Mouse (Mus musculus): ENCODE results near the gene Il27ra.

The Il27ra gene

DNA sequence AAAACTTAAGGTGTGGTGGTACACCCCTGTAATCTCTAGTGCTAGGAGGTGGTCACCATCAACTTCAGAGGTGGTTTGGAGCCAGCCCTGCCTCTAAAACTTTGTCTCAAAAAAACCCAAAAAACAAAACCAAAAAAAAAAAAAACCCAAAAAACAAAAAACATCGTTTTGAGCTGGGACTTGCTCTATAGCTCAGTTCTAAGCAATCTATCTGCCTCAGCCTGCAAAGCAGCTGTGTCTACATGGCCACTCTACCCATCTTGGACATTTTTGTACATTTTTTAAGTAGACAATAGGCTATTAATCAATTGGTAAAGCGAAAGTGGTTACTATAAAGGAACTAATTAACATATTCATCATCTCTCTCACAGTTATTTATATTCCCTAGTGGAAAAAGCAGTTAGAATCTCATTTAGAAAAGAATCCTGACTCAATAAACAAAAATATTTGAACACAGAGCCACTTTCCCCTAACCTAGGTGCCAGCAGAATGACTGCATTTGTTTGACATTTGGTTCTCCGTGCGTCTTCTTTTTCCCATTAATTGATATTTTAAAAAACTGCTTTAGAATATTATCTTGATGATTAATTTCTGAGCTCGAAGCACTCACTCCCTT lies 23.2 kb upstream of the Il27ra start:
- DNase-seq (ENCODE audit: low spot score) = no peak

DNA sequence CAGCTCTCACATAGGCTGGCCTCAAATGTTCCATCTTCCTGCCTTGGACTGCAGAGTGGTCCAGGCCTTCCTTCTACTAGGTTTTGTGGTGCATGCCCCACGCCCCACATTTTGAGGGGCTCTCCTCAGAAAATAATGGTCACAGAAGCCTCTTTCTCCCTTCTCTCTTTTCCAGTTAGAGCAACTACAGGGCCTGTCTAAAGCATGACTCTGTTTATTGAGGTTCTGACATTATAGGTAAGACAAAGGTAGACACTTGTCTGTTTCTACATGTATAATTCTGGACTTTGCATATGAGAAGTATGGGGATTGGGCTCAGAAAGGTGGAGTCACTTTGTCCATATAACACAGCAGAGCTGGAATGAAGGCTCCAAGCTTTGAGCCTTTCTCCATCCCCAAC lies 22.6 kb upstream of the Il27ra start, which contains the start of gene Gm10643:
Gene Gm10643, minus strand, starts transcription at position 101 of the 400 bp plus-strand sequence.
- DNase-seq (ENCODE audit: low spot score) = no peak

DNA sequence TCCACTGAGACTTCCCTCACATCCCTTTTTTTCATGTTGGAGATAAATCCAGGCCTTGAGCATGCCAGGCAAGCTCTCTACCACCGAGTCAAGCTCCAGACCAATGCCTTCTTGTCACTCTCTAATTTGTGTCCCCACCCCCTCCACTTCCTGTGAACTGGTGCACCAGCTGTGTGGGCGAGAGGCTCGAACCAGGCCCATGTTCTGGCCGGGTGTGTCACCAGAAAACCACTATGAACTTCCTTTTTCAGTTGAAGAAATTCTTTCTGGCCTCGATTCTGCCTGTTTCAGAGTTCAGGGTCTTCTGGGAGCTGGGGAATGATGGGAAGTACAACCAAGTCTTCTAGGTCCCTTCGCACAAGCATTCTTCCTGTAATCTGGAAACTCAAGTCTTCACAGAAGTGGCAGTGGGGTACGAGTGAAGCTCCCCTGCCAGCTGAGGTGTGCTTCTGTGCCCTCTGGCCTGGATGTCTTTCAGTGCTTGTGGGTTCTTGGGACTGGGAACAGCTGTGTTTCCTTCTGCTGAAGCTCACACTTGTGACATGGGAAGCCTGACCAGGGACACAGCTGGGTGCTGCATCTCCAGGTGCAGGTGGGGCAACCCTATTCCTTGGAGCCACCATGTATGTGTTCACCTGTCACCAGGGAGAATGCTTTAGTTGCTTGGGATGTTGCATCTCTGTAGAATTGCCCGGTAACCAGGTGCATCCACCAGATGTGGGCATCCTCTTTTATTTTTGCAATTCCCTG lies 21.6 kb upstream of the Il27ra start:
- no peak for DNase-seq (ENCODE audit: low spot score)

DNA sequence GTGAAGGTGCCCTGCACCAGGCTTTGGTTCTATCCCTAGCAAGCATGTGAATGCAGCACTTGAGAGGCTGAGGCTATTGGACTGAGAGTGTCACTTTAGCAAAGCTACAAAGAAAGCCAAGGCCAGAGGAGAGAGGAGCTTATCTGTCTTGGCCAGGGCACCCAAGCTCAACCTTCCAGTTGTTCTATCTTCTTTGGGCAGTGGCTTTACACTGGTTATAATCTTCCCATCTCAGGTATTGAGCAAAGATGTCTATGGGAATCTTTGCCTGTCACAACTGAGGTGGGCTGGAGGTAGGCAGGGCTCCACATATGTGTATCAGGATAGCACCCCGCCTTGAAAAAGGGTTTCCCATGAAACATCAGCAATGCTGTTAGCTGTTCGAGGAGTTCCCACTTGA lies 17.9 kb upstream of the Il27ra start:
- DNase-seq (ENCODE audit: low spot score) = no peak

DNA sequence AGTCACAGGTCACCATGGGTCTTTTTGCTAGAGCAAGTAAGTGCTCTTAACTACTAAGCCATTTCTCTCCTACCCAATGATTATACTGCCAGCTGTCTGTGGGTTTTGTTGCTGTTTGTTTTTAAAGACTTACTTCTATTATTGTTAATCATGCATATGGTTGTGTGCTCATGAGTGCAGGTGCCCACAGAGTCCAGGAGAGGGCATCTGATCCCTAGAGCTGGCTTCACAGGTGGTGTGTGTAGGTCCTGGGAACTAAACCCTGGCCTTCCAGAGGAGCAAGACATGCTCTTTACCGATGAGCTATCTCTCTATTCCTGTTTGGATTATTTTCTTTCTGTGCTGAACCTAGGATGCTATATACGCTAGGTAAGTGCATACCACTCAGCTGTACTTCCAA lies 16.8 kb upstream of the Il27ra start:
- DNase-seq (ENCODE audit: low spot score) = no peak

DNA sequence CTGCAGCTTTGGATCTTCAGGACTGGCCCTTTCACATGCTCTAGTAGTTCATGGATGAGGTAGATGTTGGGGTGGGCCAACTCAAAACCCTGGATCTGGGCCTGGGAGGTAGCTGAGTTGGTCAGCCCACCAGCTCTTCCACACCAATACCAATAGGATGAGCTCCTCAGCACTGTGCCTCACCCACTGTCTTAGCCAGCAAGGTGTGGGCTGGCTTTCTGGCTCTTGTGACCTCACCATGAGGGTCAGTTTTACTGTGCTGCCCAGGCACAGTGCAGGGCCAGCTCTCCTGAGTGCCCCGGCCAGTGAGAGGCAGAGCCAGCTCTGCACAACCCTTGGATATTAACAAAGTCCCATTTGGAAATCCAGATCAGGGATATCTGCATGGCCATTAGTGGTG lies 15.4 kb upstream of the Il27ra start:
- no peak for DNase-seq (ENCODE audit: low spot score)

DNA sequence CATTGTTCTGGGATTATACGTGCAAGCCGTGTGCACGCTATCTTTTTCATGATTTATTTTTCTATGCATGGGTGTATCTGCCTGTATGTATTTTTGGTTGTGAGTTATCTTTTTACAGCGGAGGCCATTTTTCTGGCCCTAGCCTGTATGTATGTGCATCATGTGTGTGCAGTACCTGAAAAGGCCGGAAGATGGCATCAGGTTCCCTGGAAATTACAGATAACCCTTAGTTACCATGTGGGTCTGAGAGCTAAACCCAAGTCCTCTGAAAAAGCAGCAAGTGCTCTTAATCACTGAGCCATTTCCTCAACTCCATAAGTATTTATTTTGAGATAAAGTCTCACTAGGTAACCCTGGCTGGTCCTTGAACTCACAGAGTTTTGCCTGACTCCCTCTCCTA lies 10.8 kb upstream of the Il27ra start:
- no peak for DNase-seq (ENCODE audit: low spot score)

DNA sequence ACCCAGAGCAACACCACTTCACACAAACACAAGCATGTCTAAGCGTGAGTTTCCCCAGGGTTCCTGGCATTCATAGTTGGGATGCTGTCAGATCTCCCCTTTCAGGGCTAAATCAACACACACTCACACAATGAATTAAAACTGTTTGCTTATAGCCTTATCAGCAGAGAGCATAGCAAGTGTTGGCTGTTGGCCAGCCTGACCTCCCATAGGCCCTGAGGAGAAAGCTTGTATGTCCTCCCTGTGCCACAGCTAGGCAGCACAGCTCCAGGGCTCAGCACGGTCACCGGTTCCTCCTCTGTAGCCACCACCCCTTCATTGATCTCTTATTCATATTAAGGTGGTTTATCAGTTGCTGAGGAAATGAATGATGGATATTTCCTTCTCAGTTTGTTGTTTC lies 10.4 kb upstream of the Il27ra start:
- no peak for DNase-seq (ENCODE audit: low spot score)

DNA sequence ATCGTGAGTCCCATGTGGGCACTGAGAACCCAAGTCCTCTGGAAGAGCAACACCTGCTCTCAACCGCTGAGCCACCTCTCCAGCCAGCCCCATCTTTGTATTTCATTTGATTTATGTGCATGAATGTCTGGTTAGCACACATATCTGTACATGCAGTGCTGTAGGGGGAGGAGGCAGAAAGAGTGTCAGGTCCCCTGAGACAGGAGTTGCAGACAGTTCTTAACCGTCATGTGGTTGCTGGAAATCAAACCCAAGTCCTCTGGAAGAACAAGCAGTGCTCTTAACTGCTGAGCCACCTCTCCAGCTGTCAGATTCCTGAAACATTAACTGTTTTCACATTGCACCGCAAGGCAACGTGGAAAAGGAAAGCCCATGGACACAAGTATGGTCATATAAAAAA lies 5.8 kb upstream of the Il27ra start:
- no peak for DNase-seq (ENCODE audit: low spot score)

DNA sequence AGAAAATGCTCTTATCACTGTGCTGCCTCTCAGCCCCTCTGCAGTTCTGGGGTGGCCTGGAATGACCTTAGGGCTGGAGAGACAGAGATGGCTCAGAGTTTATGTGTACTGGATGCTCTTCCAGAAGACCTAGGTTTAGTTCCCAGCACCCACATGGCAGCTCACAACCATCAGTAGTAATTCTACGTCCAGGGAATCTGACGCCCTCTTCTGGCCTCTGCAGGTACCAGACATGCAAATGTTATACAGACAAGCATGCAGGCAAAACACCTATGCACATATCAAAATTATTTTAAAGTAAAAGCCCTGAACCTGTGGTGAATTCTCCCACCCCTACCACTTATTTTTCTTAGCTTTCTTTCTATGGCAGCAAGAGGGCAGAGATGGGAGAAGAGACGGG lies 4.1 kb upstream of the Il27ra start:
- no peak for DNase-seq (ENCODE audit: low spot score)

DNA sequence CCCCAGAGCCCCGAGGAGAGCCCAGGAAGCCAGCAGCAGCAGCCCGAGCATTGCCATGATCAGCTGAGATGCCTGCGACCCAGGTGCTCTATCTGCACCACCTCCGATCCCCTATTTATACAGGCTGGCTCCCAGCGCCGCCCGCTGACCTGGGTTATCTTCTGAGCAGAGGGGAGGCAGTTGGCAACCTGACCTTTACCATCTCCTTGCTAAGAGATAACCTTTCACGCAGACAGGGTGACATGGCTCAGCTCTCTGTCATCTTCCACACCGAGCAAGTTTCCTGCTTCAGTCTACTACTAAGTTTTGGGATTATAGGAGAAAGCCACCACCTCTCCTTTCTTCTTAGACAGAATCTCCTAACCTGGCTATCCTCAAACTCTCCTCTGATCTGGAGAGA lies 2.5 kb upstream of the Il27ra start, which contains the start of gene Rln3:
Gene Rln3, minus strand, starts transcription at position 101 of the 400 bp plus-strand sequence.
- DNase-seq (ENCODE audit: low spot score) = peak; percentile 7

DNA sequence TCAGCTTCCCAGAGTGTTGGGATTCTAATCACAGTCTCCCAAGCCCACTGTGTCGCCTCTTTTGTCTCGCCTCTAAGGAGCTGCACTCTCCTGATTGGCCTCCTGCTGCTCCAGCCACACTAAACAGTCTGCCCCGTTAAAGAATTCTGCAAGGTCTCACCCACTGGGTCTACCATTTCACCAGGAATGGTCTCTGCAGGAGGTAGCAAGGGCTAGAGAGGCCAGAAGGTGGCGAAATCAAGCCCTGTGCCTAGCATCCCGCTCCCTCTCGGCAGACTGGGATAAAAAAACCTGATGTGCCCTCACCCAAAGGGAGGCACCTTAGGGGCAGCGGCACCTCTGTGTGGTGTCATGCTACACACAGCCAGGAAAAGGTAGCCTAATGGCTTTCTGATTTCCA lies 1.7 kb upstream of the Il27ra start:
- peak; percentile 10 for DNase-seq (ENCODE audit: low spot score)

DNA sequence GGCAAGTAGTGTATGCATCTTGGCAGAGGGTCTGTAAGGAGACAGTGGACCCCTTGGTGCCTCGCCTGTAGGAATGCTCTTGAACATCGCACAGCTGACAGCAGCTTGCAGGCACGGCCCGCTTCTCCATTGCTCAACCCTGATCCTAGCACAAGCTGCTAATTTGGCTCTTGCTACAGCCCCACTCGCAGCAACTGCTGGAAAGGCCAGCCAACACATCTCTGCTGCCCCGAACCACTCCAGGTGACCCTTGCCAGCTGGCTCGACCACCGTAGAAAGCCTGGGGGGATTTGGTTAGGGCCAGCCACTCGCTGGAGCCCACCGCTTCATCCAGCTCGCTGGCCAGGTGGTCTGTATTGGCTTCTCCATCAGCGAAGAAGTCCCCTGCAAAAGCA lies 556 bp upstream of the Il27ra start:
- DNase-seq (ENCODE audit: low spot score) = no peak

DNA sequence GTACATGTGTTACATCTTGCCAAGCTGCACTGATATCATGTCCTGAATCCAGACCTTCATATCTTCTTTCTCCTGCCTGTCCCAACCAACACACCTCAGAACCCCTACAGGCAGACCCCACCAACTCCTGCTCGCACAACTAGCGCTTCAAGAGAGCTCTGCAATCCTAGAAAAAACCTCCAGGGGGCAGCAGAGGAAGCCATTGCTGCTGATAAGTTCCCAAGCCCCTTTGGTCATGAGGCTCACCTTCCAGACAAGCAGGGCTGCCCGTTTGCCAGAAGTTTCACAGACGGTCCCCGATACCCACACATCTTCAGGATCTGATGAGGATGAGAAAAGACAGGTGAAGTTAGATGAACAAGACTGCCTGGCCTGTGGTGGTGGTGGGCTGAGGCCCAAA lies 3.3 kb downstream of the Il27ra start:
- peak; percentile 95 for DNase-seq (ENCODE audit: low spot score)

DNA sequence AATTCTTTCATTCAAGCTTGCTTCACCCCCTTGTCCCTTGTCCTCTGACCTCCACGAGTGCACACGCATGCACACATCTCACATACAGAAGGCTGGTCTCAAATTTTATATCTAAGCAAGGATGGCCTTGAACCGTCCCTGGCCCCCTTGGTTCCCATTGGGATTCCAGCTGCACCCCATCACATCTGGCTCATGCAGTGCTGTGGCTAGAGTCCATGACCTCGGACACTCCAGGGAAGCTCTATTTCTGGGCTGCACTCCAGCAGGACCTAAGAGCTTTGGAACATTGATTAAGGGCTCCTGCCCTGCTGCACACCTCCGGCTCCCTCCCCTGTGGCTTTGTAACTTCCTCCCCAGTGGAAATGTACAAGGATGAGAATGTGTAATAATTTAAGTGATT lies 4.4 kb downstream of the Il27ra start:
- no peak for DNase-seq (ENCODE audit: low spot score)

DNA sequence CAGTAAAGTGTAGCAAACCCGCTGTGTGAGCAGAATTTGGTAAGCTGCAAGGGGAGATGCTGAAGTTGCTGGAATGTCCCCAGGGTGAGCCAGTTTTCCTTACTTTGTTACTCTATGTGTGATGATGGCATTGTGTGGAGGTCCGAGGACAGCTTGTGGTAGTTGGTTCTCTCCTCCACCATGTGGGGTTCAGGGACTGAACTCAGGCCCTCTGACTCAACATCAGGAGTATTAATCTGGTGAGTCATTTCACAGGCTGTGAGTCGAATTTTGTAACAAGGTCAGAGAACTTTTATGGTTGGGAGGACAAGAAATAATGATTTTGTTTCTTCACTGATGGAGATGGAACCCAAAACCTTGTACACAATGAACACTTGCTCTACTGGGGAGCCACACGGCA lies 9.6 kb downstream of the Il27ra start:
- no peak for DNase-seq (ENCODE audit: low spot score)

DNA sequence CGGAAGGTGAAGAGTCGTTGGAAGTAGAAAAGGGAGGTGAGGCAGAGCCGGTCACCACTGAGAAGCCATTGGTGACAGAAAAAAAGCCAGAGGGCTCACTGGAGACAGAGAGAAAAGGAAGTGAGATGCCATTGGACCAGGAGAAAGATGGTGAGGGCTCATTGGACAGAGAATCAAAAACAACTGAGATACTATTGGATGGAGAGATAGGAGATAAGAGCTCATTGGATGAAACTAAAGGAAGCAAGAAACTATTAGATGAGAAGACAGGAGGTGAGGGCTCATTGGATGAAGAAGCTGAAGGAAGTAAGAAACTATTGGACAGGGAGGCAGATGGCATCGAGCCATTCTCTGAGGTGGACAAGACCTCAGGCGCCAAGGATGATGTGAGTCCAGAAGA lies 13.1 kb downstream of the Il27ra start:
- DNase-seq (ENCODE audit: low spot score) = no peak

DNA sequence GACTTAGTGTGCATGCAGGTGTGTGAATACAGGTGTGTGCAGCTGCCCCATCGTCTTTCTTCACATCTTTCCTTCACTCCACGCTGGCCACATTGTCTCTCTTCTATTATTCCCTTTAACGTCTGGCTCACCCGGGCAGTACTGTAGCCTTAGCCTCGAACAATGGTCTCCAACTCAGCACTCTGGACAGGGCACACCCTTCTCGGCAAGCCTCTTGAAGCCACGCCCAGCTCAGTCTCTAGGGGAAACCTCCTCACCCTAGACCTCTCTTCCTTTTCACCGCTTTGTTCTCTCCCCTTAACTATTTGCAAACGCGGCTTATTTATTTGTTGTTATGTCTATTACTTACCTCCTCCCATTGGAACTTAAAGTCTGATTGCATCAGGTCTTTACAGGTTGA lies 14.9 kb downstream of the Il27ra start:
- DNase-seq (ENCODE audit: low spot score) = no peak

DNA sequence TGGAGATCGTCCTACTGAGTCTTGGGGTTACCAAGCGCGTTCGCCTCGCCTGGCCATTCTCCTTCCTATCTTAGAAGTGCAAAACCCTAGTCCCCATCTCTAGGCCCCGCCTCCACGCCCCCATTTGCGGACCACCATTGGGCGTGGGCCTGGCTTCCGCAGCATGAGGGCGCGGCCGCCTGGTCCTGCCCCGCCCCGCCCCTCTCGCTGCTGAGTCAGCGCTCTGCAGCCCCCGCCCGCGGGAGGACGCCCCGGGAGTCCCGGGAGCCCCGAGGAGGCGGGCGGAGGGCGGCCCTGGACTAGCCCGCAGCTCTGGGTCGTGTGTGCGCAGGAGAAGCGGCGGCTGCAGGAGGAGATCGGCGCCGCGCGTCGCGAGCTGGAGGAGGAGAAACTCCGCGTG lies 16.5 kb downstream of the Il27ra start:
- DNase-seq (ENCODE audit: low spot score) = peak; percentile 85

DNA sequence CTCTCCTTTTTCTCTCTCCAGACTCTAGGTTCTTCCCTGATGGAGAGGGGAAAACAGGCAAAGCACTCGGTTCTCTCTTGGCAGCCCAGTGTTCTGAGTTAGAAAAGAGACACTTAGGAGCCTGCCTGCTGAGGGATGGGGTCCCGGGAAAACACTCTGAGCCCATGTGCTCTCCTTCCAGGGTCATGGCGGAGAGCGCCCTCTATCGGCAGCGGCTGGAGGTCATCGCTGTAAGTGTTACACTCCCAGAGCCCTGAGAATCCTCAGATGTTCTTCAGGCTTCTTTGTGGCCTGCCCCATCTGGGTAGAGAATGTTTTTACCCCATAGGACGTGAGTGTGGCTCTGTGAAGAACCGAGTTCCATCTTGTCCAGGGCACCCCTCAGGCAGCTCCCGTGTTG lies 18.2 kb downstream of the Il27ra start:
- DNase-seq (ENCODE audit: low spot score) = peak; percentile 77

DNA sequence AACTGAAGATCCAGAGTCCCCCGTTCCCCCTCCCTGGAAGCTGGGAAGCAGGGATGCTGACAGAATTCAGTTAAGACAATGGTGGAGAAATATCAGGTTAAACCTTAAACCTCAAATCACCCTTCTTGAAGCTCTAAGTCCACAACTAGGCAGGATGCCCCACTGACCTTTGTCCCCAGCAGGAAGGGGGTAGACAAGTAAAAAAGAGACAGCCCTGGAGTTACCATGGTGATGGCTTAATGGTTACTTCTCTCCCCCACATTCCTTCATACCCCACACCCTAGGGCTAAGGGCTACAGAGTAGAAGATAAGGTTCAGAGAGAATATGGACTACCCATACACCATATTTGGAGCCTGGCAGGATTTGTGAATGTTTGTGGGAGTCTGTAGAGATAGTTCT lies 18.8 kb downstream of the Il27ra start:
- DNase-seq (ENCODE audit: low spot score) = no peak

DNA sequence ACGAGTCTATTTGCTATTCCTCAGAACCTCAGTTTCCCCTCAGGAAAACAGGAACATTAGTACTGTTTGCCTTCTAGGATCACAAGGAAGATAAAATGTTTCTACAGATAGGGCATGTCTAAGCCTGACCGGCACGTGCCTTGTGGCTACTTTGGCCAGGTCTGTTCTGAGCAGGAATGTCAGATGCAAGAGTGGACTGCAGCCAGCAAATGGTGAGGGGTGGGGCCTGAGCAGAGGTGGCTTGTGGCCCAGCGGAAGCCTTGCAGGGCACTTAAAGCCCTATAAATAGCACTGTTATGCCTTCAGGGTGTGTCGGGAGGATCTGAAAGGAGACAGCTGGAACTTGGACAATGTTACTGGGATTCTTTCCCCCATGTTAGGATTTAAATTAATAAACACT lies 19.3 kb downstream of the Il27ra start:
- DNase-seq (ENCODE audit: low spot score) = no peak

DNA sequence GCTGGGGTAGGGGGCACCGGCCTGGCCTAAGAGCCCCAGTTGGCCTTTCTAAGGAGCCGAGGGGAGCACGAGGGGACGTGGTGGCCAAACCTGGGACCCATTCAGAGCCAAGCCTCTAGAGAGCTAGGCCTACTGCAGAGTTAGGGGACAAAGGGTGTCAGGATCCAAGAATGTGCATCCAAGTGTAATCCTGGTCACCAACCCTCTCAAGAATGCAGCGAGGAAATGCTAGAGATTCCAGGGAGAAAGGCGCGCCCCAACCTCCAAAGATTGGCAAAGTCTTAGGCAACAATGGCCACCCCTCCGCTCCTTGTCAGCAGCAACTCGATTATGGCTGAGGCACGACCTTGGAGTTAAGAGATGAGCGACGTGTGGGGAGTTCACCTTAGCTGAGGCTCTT lies 20.8 kb downstream of the Il27ra start:
- no peak for DNase-seq (ENCODE audit: low spot score)

DNA sequence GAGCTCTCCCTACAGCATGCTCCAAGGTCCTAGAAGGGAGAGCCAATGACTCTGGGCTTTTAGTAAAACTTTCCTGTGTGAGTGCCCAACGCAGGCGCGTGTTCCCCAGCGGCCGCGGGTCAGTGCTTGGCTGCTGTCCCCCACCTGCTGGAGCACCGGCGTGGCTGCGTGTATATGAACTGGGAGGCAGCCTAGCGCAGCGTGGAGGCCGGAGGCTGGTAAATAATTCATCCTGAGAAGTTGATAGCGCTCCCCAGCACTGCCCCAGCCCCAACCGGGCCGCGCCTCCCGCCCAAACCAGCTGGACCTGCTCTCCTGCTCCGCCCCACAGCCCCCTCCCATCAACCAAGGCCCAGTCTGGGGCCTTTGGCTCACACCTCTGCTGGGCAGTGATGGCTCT lies 21.3 kb downstream of the Il27ra start, which contains the start of gene Palm3:
Gene Palm3, plus strand, starts transcription at position 376 of the 400 bp plus-strand sequence.
- DNase-seq (ENCODE audit: low spot score) = no peak

Data from embryo, embryonic 10.5 days (tissue).